Mouse (Mus musculus) CH12.LX (cell line): ENCODE data around the gene Phc2. TPM values are rescaled to one million over a fixed set of nuclear protein-coding genes. Genes with fewer than 3 reads are reported as not detected.

Source experiments
- DNase-seq: peaks from one replicate; pipeline ENCODE4 v3.0.0-alpha.2; 2013; ENCODE audit errors: extremely low read depth
- H3K27ac ChIP-seq: 2 replicates; pipeline ENCODE4 v1.5.1; 2012; ENCODE audit warnings: low read depth, mild to moderate bottlenecking, control low read depth, moderate library complexity; ENCODE audit not compliant: insufficient read depth
- H3K27me3 ChIP-seq: replicated peaks from 2 replicates; pipeline ENCODE3; 2012; ENCODE audit warnings: inconsistent platforms
- H3K36me3 ChIP-seq, 2 experiments: replicated peaks in 1 of 2; 2 replicates each; pipeline versions ENCODE3 to v1.6.1; 2012; ENCODE audit warnings: inconsistent platforms in 1 of 2, low read length in 1 of 2, mild to moderate bottlenecking in 1 of 2, mixed read lengths in 1 of 2, moderate library complexity in 1 of 2; ENCODE audit not compliant: control insufficient read depth in 1 of 2, insufficient read depth in 1 of 2
- H3K4me1 ChIP-seq, 2 experiments: 2 replicates each; pipeline ENCODE4 v1.6.1; 2012; ENCODE audit warnings: inconsistent platforms in 1 of 2, moderate library complexity in 1 of 2; ENCODE audit not compliant: insufficient read depth in 2 of 2, control insufficient read depth in 1 of 2
- H3K4me2 ChIP-seq: 2 replicates; pipeline ENCODE4 v1.6.1; 2012; ENCODE audit warnings: low read depth, mild to moderate bottlenecking, control low read depth; ENCODE audit not compliant: poor library complexity, insufficient read depth, severe bottlenecking
- H3K4me3 ChIP-seq, 3 experiments: fragments of 150-350 bp in 1 of 3; sonication (generic) in 1 of 3; replicated peaks in 1 of 3; 2 replicates each; pipeline versions ENCODE3 to v1.5.1; 2011 to 2012; ENCODE audit warnings: low read depth in 2 of 3, low read length in 2 of 3, mild to moderate bottlenecking in 2 of 3, moderate library complexity in 2 of 3, control low read depth in 1 of 3, improper control_type of control experiment in 1 of 3, inconsistent platforms in 1 of 3, mixed read lengths in 1 of 3; ENCODE audit not compliant: poor library complexity in 1 of 3
- H3K79me2 ChIP-seq: replicated peaks from 2 replicates; pipeline ENCODE4 v1.6.1; 2012; ENCODE audit warnings: mild to moderate bottlenecking, moderate library complexity; ENCODE audit not compliant: control insufficient read depth, poor library complexity, insufficient read depth, severe bottlenecking; ENCODE audit errors: extremely low read depth
- H3K9ac ChIP-seq: 2 replicates; pipeline ENCODE4 v1.6.1; 2012; ENCODE audit warnings: low read depth, mild to moderate bottlenecking, control low read depth, moderate library complexity; ENCODE audit not compliant: insufficient read depth
- H3K9me3 ChIP-seq: replicated peaks from 2 replicates; pipeline ENCODE3; 2012; ENCODE audit warnings: low read length, inconsistent platforms, mixed read lengths
- CHD2 ChIP-seq: IDR thresholded peaks from 2 replicates; pipeline ENCODE4 v1.6.1; 2011; ENCODE audit warnings: low read length, improper control_type of control experiment
- CTCF ChIP-seq, 2 experiments: IDR thresholded peaks in 1 of 2; conservative IDR thresholded peaks in 1 of 2; 2 replicates each; pipeline ENCODE4 v1.5.1; 2011 to 2012; ENCODE audit warnings: low read depth in 2 of 2, low read length in 2 of 2, improper control_type of control experiment in 1 of 2, inconsistent platforms in 1 of 2, mild to moderate bottlenecking in 1 of 2, moderate library complexity in 1 of 2
- E2F4 ChIP-seq: IDR thresholded peaks from 2 replicates; pipeline ENCODE4 v1.6.1; 2011; ENCODE audit warnings: low read depth, low read length, improper control_type of control experiment; ENCODE audit not compliant: insufficient replicate concordance
- ELF1 ChIP-seq: IDR thresholded peaks from 2 replicates; pipeline ENCODE4 v1.6.1; 2014; ENCODE audit warnings: low read depth, mild to moderate bottlenecking, inconsistent platforms, low read length, improper control_type of control experiment
- EP300 ChIP-seq: IDR thresholded peaks from 2 replicates; pipeline ENCODE4 v1.6.1; 2011; ENCODE audit warnings: low read length, improper control_type of control experiment
- ETS1 ChIP-seq: conservative IDR thresholded peaks from 2 replicates; pipeline ENCODE4 v1.6.1; 2012; ENCODE audit warnings: low read depth, mild to moderate bottlenecking, inconsistent platforms, low read length, improper control_type of control experiment, moderate library complexity
- GABPA ChIP-seq: IDR thresholded peaks from 2 replicates; pipeline ENCODE4 v1.6.1; 2012; ENCODE audit warnings: low read depth, low read length, improper control_type of control experiment, inconsistent platforms; ENCODE audit not compliant: insufficient replicate concordance
- HCFC1 ChIP-seq: IDR thresholded peaks from 2 replicates; pipeline ENCODE4 v1.6.1; 2012; ENCODE audit warnings: low read depth, mild to moderate bottlenecking, inconsistent platforms, low read length, improper control_type of control experiment
- IRF4 ChIP-seq: IDR thresholded peaks from 2 replicates; pipeline ENCODE4 v1.6.1; 2014; ENCODE audit warnings: low read depth, mild to moderate bottlenecking, inconsistent platforms, low read length, improper control_type of control experiment
- JUND ChIP-seq: conservative IDR thresholded peaks from 2 replicates; pipeline ENCODE4 v1.6.1; 2011; ENCODE audit warnings: low read depth, low read length, improper control_type of control experiment
- MAFK ChIP-seq: IDR thresholded peaks from 2 replicates; pipeline ENCODE4 v1.6.1; 2011; ENCODE audit warnings: low read length, improper control_type of control experiment; ENCODE audit not compliant: insufficient replicate concordance
- MAX ChIP-seq: IDR thresholded peaks from 2 replicates; pipeline ENCODE4 v1.6.1; 2011; ENCODE audit warnings: low read length, improper control_type of control experiment
- MXI1 ChIP-seq: IDR thresholded peaks from 2 replicates; pipeline ENCODE4 v1.6.1; 2011; ENCODE audit warnings: mild to moderate bottlenecking, low read depth, low read length, improper control_type of control experiment
- MYC ChIP-seq: IDR thresholded peaks from 2 replicates; pipeline ENCODE4 v1.6.1; 2011; ENCODE audit warnings: low read depth, mild to moderate bottlenecking, improper control_type of control experiment, low read length
- NELFE ChIP-seq: IDR thresholded peaks from 2 replicates; pipeline ENCODE4 v1.6.1; 2011; ENCODE audit warnings: low read depth, low read length, improper control_type of control experiment
- PAX5 ChIP-seq: IDR thresholded peaks from 2 replicates; pipeline ENCODE4 v1.6.1; 2012; ENCODE audit warnings: low read length, inconsistent platforms, mixed read lengths
- POLR2A ChIP-seq: IDR thresholded peaks from 2 replicates; pipeline ENCODE4 v1.6.1; 2011; ENCODE audit warnings: low read depth, mild to moderate bottlenecking, improper control_type of control experiment, low read length
- POLR2AphosphoS2 ChIP-seq: IDR thresholded peaks from 2 replicates; pipeline ENCODE4 v1.6.1; 2011; ENCODE audit warnings: low read depth, low read length, improper control_type of control experiment
- RAD21 ChIP-seq: IDR thresholded peaks from 2 replicates; pipeline ENCODE4 v1.6.1; 2011; ENCODE audit warnings: low read depth, mild to moderate bottlenecking, low read length, improper control_type of control experiment, moderate library complexity
- RCOR1 ChIP-seq: conservative IDR thresholded peaks from 2 replicates; pipeline ENCODE4 v1.6.1; 2012; ENCODE audit warnings: low read depth, mild to moderate bottlenecking, inconsistent platforms, low read length, improper control_type of control experiment
- SIN3A ChIP-seq: IDR thresholded peaks from 2 replicates; pipeline ENCODE4 v1.6.1; 2012; ENCODE audit warnings: low read length, improper control_type of control experiment, inconsistent platforms
- SMC3 ChIP-seq: IDR thresholded peaks from 2 replicates; pipeline ENCODE4 v1.6.1; 2011; ENCODE audit warnings: low read depth, low read length, improper control_type of control experiment
- TCF12 ChIP-seq: IDR thresholded peaks from 2 replicates; pipeline ENCODE4 v1.6.1; 2014; ENCODE audit warnings: low read depth, mild to moderate bottlenecking, inconsistent platforms, low read length, improper control_type of control experiment
- UBTF ChIP-seq: IDR thresholded peaks from 2 replicates; pipeline ENCODE4 v1.6.1; 2012; ENCODE audit warnings: low read depth, mild to moderate bottlenecking, inconsistent platforms, low read length, improper control_type of control experiment, moderate library complexity
- USF1 ChIP-seq: IDR thresholded peaks from 2 replicates; pipeline ENCODE4 v1.6.1; 2014; ENCODE audit warnings: low read depth, mild to moderate bottlenecking, inconsistent platforms, low read length, improper control_type of control experiment
- USF2 ChIP-seq: conservative IDR thresholded peaks from 2 replicates; pipeline ENCODE4 v1.6.1; 2011; ENCODE audit warnings: low read depth, low read length, improper control_type of control experiment
- ZC3H11A ChIP-seq: IDR thresholded peaks from 2 replicates; pipeline ENCODE4 v1.6.1; 2012; ENCODE audit warnings: low read depth, mild to moderate bottlenecking, inconsistent platforms, low read length, improper control_type of control experiment
- ZMIZ1 ChIP-seq: IDR thresholded peaks from 2 replicates; pipeline ENCODE4 v1.6.1; 2012; ENCODE audit warnings: low read depth, mild to moderate bottlenecking, inconsistent platforms, low read length, improper control_type of control experiment
- ZNF384 ChIP-seq: IDR thresholded peaks from 2 replicates; pipeline ENCODE4 v1.6.1; 2012; ENCODE audit warnings: low read depth, low read length, improper control_type of control experiment, inconsistent platforms
- dilution Hi-C: fragments of 300-500 bp; cut with MboI; formaldehyde crosslinking; loops from 2 replicates; pipeline ENCODE4 v1.14.3; 2020; ENCODE audit warnings: low sequenced_read_pairs; ENCODE audit not compliant: extremely low pct_unique_long_range_greater_than_20kb, extremely low pct_ligation_motif_present
- in situ Hi-C: fragments of 300-500 bp; cut with MboI; formaldehyde crosslinking; loops from 3 replicates; pipeline ENCODE4 v1.14.3; 2019; ENCODE audit warnings: low sequenced_read_pairs, low pct_ligation_motif_present, low pct_unique_long_range_greater_than_20kb, mixed read lengths
- polyA plus RNA-seq: library from polyadenylated mRNA; unstranded; fragments of >175 nt; gene quantifications from 2 replicates; pipeline ENCODE4 v1.2.1, GENCODE M21; 2012; ENCODE audit warnings: low read depth; ENCODE audit not compliant: insufficient read length
- total RNA-seq, 2 experiments: library from RNA; depleted of rRNA; stranded (reverse); fragments of 300-350 nt in 1 of 2; fragments of >200 nt in 1 of 2; gene quantifications; 2 replicates each; pipeline ENCODE4 v1.2.3; 2012 to 2014

Gene Phc2
- total and polyA plus RNA-seq, 3 experiments, result 24.1 to 53.2 (median 29.6) TPM

GRCm38 (mm10) chr4:128734217-128734616 is 79.7 kb downstream of the Phc2 start:
- H3K27ac ChIP-seq, result peak overlapping the region; percentile 91
- no peak for DNase-seq
- in situ Hi-C loops, result no loop called here
- no peak for TF ChIP-seq ELF1
- no peak for TF ChIP-seq HCFC1
- TF ChIP-seq SMC3, result no peak
- TF ChIP-seq USF1, result no peak
- no peak for TF ChIP-seq MAFK
- no peak for TF ChIP-seq GABPA
- TF ChIP-seq MXI1, result no peak
- TF ChIP-seq IRF4, result no peak
- no peak for TF ChIP-seq CHD2
- no peak for TF ChIP-seq EP300
- TF ChIP-seq PAX5, result no peak
- TF ChIP-seq ETS1, result no peak
- TF ChIP-seq ZNF384, result no peak
- no peak for TF ChIP-seq CTCF (conservative IDR thresholded peaks at IDR 0.05 in 1 of 2, IDR thresholded peaks at IDR 0.05 in 1 of 2; ENCODE audit: low read depth in 2 of 2, low read length in 2 of 2)
- TF ChIP-seq MAX, result no peak
- TF ChIP-seq USF2, result no peak
- TF ChIP-seq JUND, result no peak
- no peak for TF ChIP-seq POLR2A
- no peak for TF ChIP-seq ZC3H11A
- TF ChIP-seq MYC, result no peak
- peaks cover 55% of the 10 kb centered on the region for H3K79me2 ChIP-seq
- no peaks in the 10 kb centered on the region for H3K27me3 ChIP-seq
- peak overlapping the region in 1 of 3 experiments; percentile 6 for H3K4me3 ChIP-seq
- peak overlapping the region; percentile 90; the same call in 1 of the 2 replicates for H3K4me2 ChIP-seq
- H3K9ac ChIP-seq, result no peak overlapping the region
- H3K36me3 ChIP-seq, result peaks cover 0 to 20% of the 10 kb centered on the region in 2 experiments
- H3K4me1 ChIP-seq, result peaks cover 38 to 82% of the 10 kb centered on the region in 2 experiments
- dilution Hi-C loops, result no loop called here
- no peaks in the 10 kb centered on the region for H3K9me3 ChIP-seq

GRCm38 (mm10) chr4:128734721-128735671 is 80.5 kb downstream of the Phc2 start:
- Histone ChIP-seq H3K27me3 (no peaks in the 10 kb centered on the region), H3K4me2 (peak overlapping the region; percentile 57), H3K9ac (no peak overlapping the region), H3K79me2 (peaks cover 48% of the 10 kb centered on the region), H3K9me3 (no peaks in the 10 kb centered on the region), H3K4me3 (peak overlapping the region in 2 of 3 experiments; percentile 3 to 17), H3K36me3 (peaks cover 0 to 20% of the 10 kb centered on the region in 2 experiments), H3K4me1 (peaks cover 38 to 79% of the 10 kb centered on the region in 2 experiments), H3K27ac (peak overlapping the region; percentile 91)
- in situ Hi-C loops, result no loop called here
- peak; percentile 91 for DNase-seq
- dilution Hi-C loops, result no loop called here
- peak; percentile 19; the same call in 1 of the 2 replicates for TF ChIP-seq RCOR1
- no peak for TF ChIP-seq ZC3H11A
- peak; percentile 94 for TF ChIP-seq USF1
- TF ChIP-seq UBTF, result no peak
- no peak for TF ChIP-seq NELFE
- peak; percentile 39; the same call in 1 of the 2 replicates for TF ChIP-seq POLR2A
- no peak for TF ChIP-seq PAX5
- peak; percentile 93 for TF ChIP-seq MXI1
- peak; percentile 87 for TF ChIP-seq EP300
- TF ChIP-seq USF2, result peak; percentile 94
- peak; percentile 76 for TF ChIP-seq ETS1
- peak; percentile 87 for TF ChIP-seq SIN3A
- TF ChIP-seq CTCF (conservative IDR thresholded peaks at IDR 0.05 in 1 of 2, IDR thresholded peaks at IDR 0.05 in 1 of 2; ENCODE audit: low read depth in 2 of 2, low read length in 2 of 2), result no peak
- 0 out of 2 replicates have a peak, but pooled peaks have one; percentile 9 for TF ChIP-seq CHD2
- TF ChIP-seq ZNF384, result no peak
- TF ChIP-seq IRF4, result peak; percentile 74
- no peak for TF ChIP-seq RAD21
- no peak for TF ChIP-seq SMC3
- no peak; the same call in 1 of the 2 replicates for TF ChIP-seq POLR2AphosphoS2
- TF ChIP-seq TCF12, result peak; percentile 84
- no peak for TF ChIP-seq ZMIZ1
- no peak for TF ChIP-seq E2F4
